Mouse (Mus musculus) layer of hippocampus, adult 18-20 months (tissue): ENCODE data around the gene Ntm. TPM values are rescaled to one million over a fixed set of nuclear protein-coding genes. Genes with fewer than 3 reads are reported as not detected.

Source experiments
- DNase-seq, 2 experiments: peaks; one replicate each; pipeline ENCODE4 v3.0.0; 2022; ENCODE audit warnings: low spot score in 2 of 2
- long read RNA-seq: library from polyadenylated mRNA; stranded (forward); transcript quantifications from one replicate; pipeline ENCODE4 v2.0.0, GENCODE M21; 2021
- total RNA-seq, 2 experiments: library from RNA; stranded (reverse); gene quantifications; 2 replicates each; pipeline ENCODE4 v1.2.3; 2021

Ntm gene
- 100 to 1,000 TPM; 146 to 152 TPM for total RNA-seq
- long read RNA-seq, partial matches to known transcripts = 7 of 18 reads
- long read RNA-seq, other reads (novel, unspliced or antisense) = 9 of 18 reads

GRCm38 (mm10) chr9:29962978-29963377, at the start of gene Ntm:
Gene Ntm (minus strand): TSS chr9:29963141.
- peak in 1 of 2 experiments; percentile 75 for DNase-seq

- DNase-seq = peak; percentile 30 to 42
Measured at GRCm38 (mm10) chr9:30005701-30006100, 42.8 kb upstream of the Ntm start.

GRCm38 (mm10) chr9:30003612-30004011, 40.7 kb upstream of the Ntm start:
- peak; percentile 59 to 86 for DNase-seq

- peak in 1 of 2 experiments; percentile 27 for DNase-seq
Measured at GRCm38 (mm10) chr9:29981177-29981915, 18.4 kb upstream of the Ntm start.

GRCm38 (mm10) chr9:29961954-29962867, 730 bp downstream of the Ntm start:
- DNase-seq = peak in 1 of 2 experiments; percentile 38

GRCm38 (mm10) chr9:29961512-29961911, 1.4 kb downstream of the Ntm start:
- DNase-seq = no peak

- DNase-seq = no peak
Measured at GRCm38 (mm10) chr9:29960741-29961140, 2.2 kb downstream of the Ntm start.

- DNase-seq = no peak
Measured at GRCm38 (mm10) chr9:29960236-29960635, 2.7 kb downstream of the Ntm start.

- no peak for DNase-seq
Measured at GRCm38 (mm10) chr9:29956936-29957335, 6.0 kb downstream of the Ntm start.

GRCm38 (mm10) chr9:29954031-29954430, 8.9 kb downstream of the Ntm start:
- DNase-seq = peak; percentile 81 to 91

GRCm38 (mm10) chr9:29949041-29949440, 13.9 kb downstream of the Ntm start:
- peak in 1 of 2 experiments; percentile 44 for DNase-seq

- no peak for DNase-seq
Measured at GRCm38 (mm10) chr9:29943209-29944070, 19.5 kb downstream of the Ntm start.

GRCm38 (mm10) chr9:29942183-29942952, 20.6 kb downstream of the Ntm start:
- DNase-seq = peak in 1 of 2 experiments; percentile 36

GRCm38 (mm10) chr9:29939517-29940034, 23.4 kb downstream of the Ntm start:
- DNase-seq = no peak

- no peak for DNase-seq
Measured at GRCm38 (mm10) chr9:29928796-29929195, 34.1 kb downstream of the Ntm start.

GRCm38 (mm10) chr9:29925382-29925781, 37.6 kb downstream of the Ntm start:
- no peak for DNase-seq

GRCm38 (mm10) chr9:29898406-29899054, 64.4 kb downstream of the Ntm start:
- no peak for DNase-seq

- DNase-seq = no peak
Measured at GRCm38 (mm10) chr9:29897448-29897847, 65.5 kb downstream of the Ntm start.

GRCm38 (mm10) chr9:29892792-29893191, 70.1 kb downstream of the Ntm start:
- DNase-seq = no peak
